ENCODE assay signal across 8 mouse cellular contexts in the genomic region with DNA sequence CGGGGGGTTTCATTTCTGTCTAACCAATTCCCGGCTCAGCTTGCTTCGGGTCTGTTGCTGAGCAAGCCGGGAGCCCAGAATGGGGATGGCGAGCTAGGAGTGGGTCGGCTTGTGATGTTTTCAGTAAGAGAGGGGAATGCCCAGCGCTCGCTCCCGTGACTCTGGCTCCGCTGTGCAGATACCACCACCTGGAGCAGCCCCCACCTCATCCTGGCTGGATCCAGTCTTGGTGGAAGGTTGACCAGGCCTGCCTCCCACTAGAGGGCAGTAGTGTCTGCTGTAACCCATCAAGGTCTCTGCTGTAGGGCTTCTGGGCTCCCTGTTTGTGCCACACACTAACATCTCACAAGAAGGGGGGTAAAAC. TPM values are rescaled to one million over a fixed set of nuclear protein-coding genes. Genes with fewer than 3 reads are reported as not detected.
DNase-seq lines count a peak whose midpoint lies in the region; ATAC-seq and TF ChIP-seq lines count a peak whose summit lies in the region.

No protein-coding gene starts in this region.

- H3K27me3 ChIP-seq in hindbrain, postnatal 0 days (ENCODE audit: insufficient read depth, low read length), result no peaks in the 10 kb centered on the region

- peak overlapping the region; percentile 43 for H3K4me3 ChIP-seq in hindbrain, postnatal 0 days (ENCODE audit: low read length)

- intact Hi-C loops in left cerebral cortex, postnatal 10 days (cut with DNase I), result loop anchor here (5.0 kb wide), 2 partner anchors 423 to 718 kb away; no protein-coding TSS in a partner anchor

- DNase-seq in adrenal gland, adult (ENCODE audit: inconsistent age in 2 of 2, low spot score in 1 of 2), result peak; percentile 74 to 91
- peak; percentile 87 to 89 for DNase-seq in cerebellum, postnatal 36 days
- DNase-seq in gastrocnemius, adult 8-10 months (ENCODE audit: low spot score in 2 of 2), result peak; percentile 58 to 75
- peak; percentile 95 for DNase-seq in hindbrain, postnatal 0 days (ENCODE audit: low spot score)
- DNase-seq in left cerebral cortex, postnatal 10 days (ENCODE audit: extremely low spot score in 1 of 2, low spot score in 2 of 2), result peak; percentile 79 to 87
- peak; percentile 75 to 82 for DNase-seq in right cerebral cortex, postnatal 36 days (ENCODE audit: low spot score in 2 of 2)

- H3K36me3 ChIP-seq in hindbrain, postnatal 0 days (ENCODE audit: insufficient read depth, low read length), result no peaks in the 10 kb centered on the region

- peak overlapping the region; percentile 76 for H3K4me2 ChIP-seq in hindbrain, postnatal 0 days (ENCODE audit: low read depth, low read length)

- TF ChIP-seq CTCF in hindbrain, postnatal 0 days (IDR thresholded peaks at IDR 0.05; ENCODE audit: low read depth), result peak; percentile 80

- ATAC-seq in hindbrain, postnatal 0 days, result peak; percentile 94
- ATAC-seq in megakaryocyte-erythroid progenitor cell, adult 5-6 weeks (replicated peaks; ENCODE audit: low FRiP score, low TSS enrichment, poor library complexity, severe bottlenecking), result peak; percentile 67
- no peak; the same call in 1 of the 2 replicates for ATAC-seq in erythroid progenitor cell, adult 5-6 weeks (replicated peaks; ENCODE audit: low FRiP score, poor library complexity, severe bottlenecking)

- WGBS in hindbrain, postnatal 0 days, result 4% methylated on average over 10 of the region's 10 CpGs

- H3K9me3 ChIP-seq in hindbrain, postnatal 0 days (ENCODE audit: low read length), result no peaks in the 10 kb centered on the region

- H3K4me1 ChIP-seq in hindbrain, postnatal 0 days (ENCODE audit: insufficient read depth, low read length), result no peaks in the 10 kb centered on the region

- H3K27ac ChIP-seq in hindbrain, postnatal 0 days, result peak overlapping the region; percentile 86

- peak overlapping the region; percentile 55; the same call in 1 of the 2 replicates for H3K9ac ChIP-seq in hindbrain, postnatal 0 days (replicated peaks; ENCODE audit: low read length)

RNA-seq across cellular contexts. Expression of gene Gmpr, which starts 31.9 kb away (rescaled TPM):
- total RNA-seq in gastrocnemius, adult 8-10 months (2022), result 100 to 1,000 TPM; 171 to 206 (median 197) TPM
- total RNA-seq in hindbrain, postnatal 0 days (2014; rRNA removed), result 21.7 and 27.9 TPM in 2 replicates
- 41.5 and 43.3 TPM in 2 replicates for polyA plus RNA-seq in hindbrain, postnatal 0 days (2015; fragmentation: Nextera tagmentation; extraction: Ambion mirVana)
- total RNA-seq in left cerebral cortex, postnatal 10 days (2021), result 10 to 100 TPM; 32.9 to 34.9 TPM
- 1.9 and 7.8 TPM in 2 replicates for total RNA-seq in megakaryocyte-erythroid progenitor cell, adult 5-6 weeks (2014; fragmentation: Nextera tagmentation)
- 2.4 and 9.6 TPM in 2 replicates for total RNA-seq in megakaryocyte-erythroid progenitor cell, adult 5-6 weeks (2017)
- total RNA-seq in erythroid progenitor cell, adult 5-6 weeks (2015; ENCODE audit: low replicate concordance), result 5.0 and 10.5 TPM in 2 replicates
- 1.2 and 1.8 TPM in 2 replicates for total RNA-seq in erythroid progenitor cell, adult 5-6 weeks (2017; ENCODE audit: low replicate concordance)
